Mouse (Mus musculus) limb, embryonic 13.5 days (tissue): Measurements from ENCODE around the gene Rpl23a. TPM values are rescaled to one million over a fixed set of nuclear protein-coding genes. Genes with fewer than 3 reads are reported as not detected.

Experiments used
- microRNA-seq: library from miRNA; unstranded; fragments of <30 nt; microRNA quantifications from one replicate; pipeline ENCODE4, GENCODE M21; 2016
- polyA plus RNA-seq: library from polyadenylated mRNA; unstranded; fragments of >200 nt; fragmentation: Nextera tagmentation; extraction: Ambion mirVana; gene quantifications from 2 replicates; pipeline ENCODE4 v1.2.1, GENCODE M21; 2015

Gene Rpl23a
- polyA plus RNA-seq, 1 experiment from 2014 or later = 1,373 TPM

Small RNAs within 50 kb of the gene (microRNA-seq; reads per million reads assigned to microRNA genes)
- not detected for gene Mir7653

Other genes starting within 250 kb of the Rpl23a start
- gene Phf12, start 200.8 kb downstream of the Rpl23a start, polyA plus RNA-seq = 21.5 and 22.0 TPM in 2 replicates
- 20.1 and 21.1 TPM in 2 replicates for gene Dhrs13, start 151.3 kb downstream of the Rpl23a start, polyA plus RNA-seq
- 52.0 and 52.9 TPM in 2 replicates for gene Flot2, start 145.7 kb downstream of the Rpl23a start, polyA plus RNA-seq
- gene Eral1, start 103.2 kb downstream of the Rpl23a start, polyA plus RNA-seq = 37.8 and 38.7 TPM in 2 replicates
- 13.7 and 16.1 TPM in 2 replicates for gene Fam222b, start 88.9 kb downstream of the Rpl23a start, polyA plus RNA-seq
- 108 and 109 TPM in 2 replicates for gene Traf4, start 18.0 kb downstream of the Rpl23a start, polyA plus RNA-seq
- gene Nek8, start 6.9 kb downstream of the Rpl23a start, polyA plus RNA-seq = 20.1 and 20.7 TPM in 2 replicates
- 13.5 and 14.1 TPM in 2 replicates for gene Tlcd1, start 6.9 kb downstream of the Rpl23a start, polyA plus RNA-seq
- gene Rab34, start 4.8 kb upstream of the Rpl23a start, polyA plus RNA-seq = 171 and 185 TPM in 2 replicates
- gene Proca1, start 9.8 kb upstream of the Rpl23a start, polyA plus RNA-seq = 2.7 and 3.0 TPM in 2 replicates
- gene Sdf2, start 62.2 kb upstream of the Rpl23a start, polyA plus RNA-seq = 78.9 and 81.2 TPM in 2 replicates
- 29.4 and 33.2 TPM in 2 replicates for gene Supt6, start 62.4 kb upstream of the Rpl23a start, polyA plus RNA-seq
- gene 2610507B11Rik, start 78.2 kb upstream of the Rpl23a start, polyA plus RNA-seq = 74.7 and 76.1 TPM in 2 replicates
- gene BC030499, start 107.3 kb upstream of the Rpl23a start, polyA plus RNA-seq = 0.11 and 0.56 TPM in 2 replicates
- 39.6 and 45.8 TPM in 2 replicates for gene Spag5, start 117.9 kb upstream of the Rpl23a start, polyA plus RNA-seq
- gene Aldoc, start 139.4 kb upstream of the Rpl23a start, polyA plus RNA-seq = 6.5 and 6.6 TPM in 2 replicates
- gene Pigs, start 144.8 kb upstream of the Rpl23a start, polyA plus RNA-seq = 88.5 and 88.9 TPM in 2 replicates
- gene Unc119, start 159.9 kb upstream of the Rpl23a start, polyA plus RNA-seq = 70.1 and 74.7 TPM in 2 replicates
- 0.24 and 0.48 TPM in 2 replicates for gene Foxn1, start 203.0 kb upstream of the Rpl23a start, polyA plus RNA-seq
- gene Slc13a2, start 238.6 kb upstream of the Rpl23a start, polyA plus RNA-seq = not detected in 2 replicates